Mouse (Mus musculus): ENCODE data around the gene Pam. TPM values are rescaled to one million over a fixed set of nuclear protein-coding genes. Genes with fewer than 3 reads are reported as not detected.
A peak's percentile ranks its signal among the peaks of the same experiment; 100 is the strongest.

Gene Pam
- polyA plus RNA-seq, 1 experiment: 54.7 TPM

GRCm38 (mm10) chr1:97922395-97922794, 173.1 kb downstream of the Pam start:
- no peak for DNase-seq
- no peaks in the 10 kb centered on the region for H3K27me3 ChIP-seq (replicated peaks; ENCODE audit: control insufficient read depth, insufficient read depth, low read length)
- H3K36me3 ChIP-seq (ENCODE audit: control insufficient read depth, insufficient read depth, low read length): no peaks in the 10 kb centered on the region
- 84% methylated on average over 6 of the region's 6 CpGs for WGBS
- H3K4me3 ChIP-seq (ENCODE audit: insufficient read depth, low read depth, low read length): no peak overlapping the region
- TF ChIP-seq CTCF (conservative IDR thresholded peaks at IDR 0.05; ENCODE audit: insufficient read depth, insufficient read length, low read depth, low read length): no peak
- TF ChIP-seq POLR2A (IDR thresholded peaks at IDR 0.05; ENCODE audit: low read depth, low read length): no peak
- peaks cover 8% of the 10 kb centered on the region; the same call in 1 of the 2 replicates for H3K4me1 ChIP-seq (ENCODE audit: control insufficient read depth, insufficient read depth, low read length)
- H3K27ac ChIP-seq (ENCODE audit: insufficient read depth, low read depth, low read length): no peak overlapping the region

GRCm38 (mm10) chr1:97921886-97922285, 173.6 kb downstream of the Pam start:
- no peaks in the 10 kb centered on the region for H3K36me3 ChIP-seq (ENCODE audit: control insufficient read depth, insufficient read depth, low read length)
- no peak for DNase-seq
- TF ChIP-seq CTCF (conservative IDR thresholded peaks at IDR 0.05; ENCODE audit: insufficient read depth, insufficient read length, low read depth, low read length) (no peak), POLR2A (IDR thresholded peaks at IDR 0.05; ENCODE audit: low read depth, low read length) (no peak)
- 0 out of 2 replicates have a peak, but pooled peaks cover 4% of the 10 kb centered on the region for H3K4me1 ChIP-seq (ENCODE audit: control insufficient read depth, insufficient read depth, low read length)
- H3K27me3 ChIP-seq (replicated peaks; ENCODE audit: control insufficient read depth, insufficient read depth, low read length): no peaks in the 10 kb centered on the region
- H3K4me3 ChIP-seq (ENCODE audit: insufficient read depth, low read depth, low read length): no peak overlapping the region
- H3K27ac ChIP-seq (ENCODE audit: insufficient read depth, low read depth, low read length): no peak overlapping the region
- WGBS: 52% methylated on average over 1 of the region's 1 CpGs

- WGBS: 52% methylated on average over 8 of the region's 8 CpGs
- TF ChIP-seq CTCF (conservative IDR thresholded peaks at IDR 0.05; ENCODE audit: insufficient read depth, insufficient read length, low read depth, low read length) (no peak), POLR2A (IDR thresholded peaks at IDR 0.05; ENCODE audit: low read depth, low read length) (no peak)
- H3K27me3 ChIP-seq (replicated peaks; ENCODE audit: control insufficient read depth, insufficient read depth, low read length): no peaks in the 10 kb centered on the region; the same call in 1 of the 2 replicates
- no peak overlapping the region for H3K27ac ChIP-seq (ENCODE audit: insufficient read depth, low read depth, low read length)
- no peak overlapping the region for H3K4me3 ChIP-seq (ENCODE audit: insufficient read depth, low read depth, low read length)
- H3K4me1 ChIP-seq (ENCODE audit: control insufficient read depth, insufficient read depth, low read length): 0 out of 2 replicates have a peak, but pooled peaks cover under 1% of the 10 kb centered on the region
- no peaks in the 10 kb centered on the region for H3K36me3 ChIP-seq (ENCODE audit: control insufficient read depth, insufficient read depth, low read length)
- peak; percentile 48 for DNase-seq
These were observed 177.0 kb downstream of the Pam start for GRCm38 (mm10) chr1:97918495-97918894.

GRCm38 (mm10) chr1:97916971-97917234, 178.5 kb downstream of the Pam start:
- Histone ChIP-seq H3K36me3 (ENCODE audit: control insufficient read depth, insufficient read depth, low read length) (no peaks in the 10 kb centered on the region), H3K27me3 (replicated peaks; ENCODE audit: control insufficient read depth, insufficient read depth, low read length) (no peaks in the 10 kb centered on the region; the same call in 1 of the 2 replicates), H3K4me3 (ENCODE audit: insufficient read depth, low read depth, low read length) (no peak overlapping the region), H3K27ac (ENCODE audit: insufficient read depth, low read depth, low read length) (no peak overlapping the region), H3K4me1 (ENCODE audit: control insufficient read depth, insufficient read depth, low read length) (no peaks in the 10 kb centered on the region)
- DNase-seq: no peak
- TF ChIP-seq POLR2A (IDR thresholded peaks at IDR 0.05; ENCODE audit: low read depth, low read length) (no peak), CTCF (conservative IDR thresholded peaks at IDR 0.05; ENCODE audit: insufficient read depth, insufficient read length, low read depth, low read length) (no peak)
- 75% methylated on average over 2 of the region's 2 CpGs for WGBS

GRCm38 (mm10) chr1:97916218-97916970, 179.1 kb downstream of the Pam start:
- Histone ChIP-seq H3K27ac (ENCODE audit: insufficient read depth, low read depth, low read length) (no peak overlapping the region), H3K27me3 (replicated peaks; ENCODE audit: control insufficient read depth, insufficient read depth, low read length) (no peaks in the 10 kb centered on the region; the same call in 1 of the 2 replicates), H3K4me3 (ENCODE audit: insufficient read depth, low read depth, low read length) (no peak overlapping the region), H3K4me1 (ENCODE audit: control insufficient read depth, insufficient read depth, low read length) (no peaks in the 10 kb centered on the region), H3K36me3 (ENCODE audit: control insufficient read depth, insufficient read depth, low read length) (no peaks in the 10 kb centered on the region)
- no peak for DNase-seq
- 83% methylated on average over 12 of the region's 12 CpGs for WGBS
- TF ChIP-seq POLR2A (IDR thresholded peaks at IDR 0.05; ENCODE audit: low read depth, low read length) (no peak), CTCF (conservative IDR thresholded peaks at IDR 0.05; ENCODE audit: insufficient read depth, insufficient read length, low read depth, low read length) (no peak)

GRCm38 (mm10) chr1:97915726-97916125, 179.7 kb downstream of the Pam start:
- TF ChIP-seq CTCF (conservative IDR thresholded peaks at IDR 0.05; ENCODE audit: insufficient read depth, insufficient read length, low read depth, low read length) (no peak), POLR2A (IDR thresholded peaks at IDR 0.05; ENCODE audit: low read depth, low read length) (no peak)
- 81% methylated on average over 10 of the region's 10 CpGs for WGBS
- Histone ChIP-seq H3K27me3 (replicated peaks; ENCODE audit: control insufficient read depth, insufficient read depth, low read length) (no peaks in the 10 kb centered on the region; the same call in 1 of the 2 replicates), H3K27ac (ENCODE audit: insufficient read depth, low read depth, low read length) (no peak overlapping the region), H3K36me3 (ENCODE audit: control insufficient read depth, insufficient read depth, low read length) (no peaks in the 10 kb centered on the region), H3K4me3 (ENCODE audit: insufficient read depth, low read depth, low read length) (no peak overlapping the region), H3K4me1 (ENCODE audit: control insufficient read depth, insufficient read depth, low read length) (no peaks in the 10 kb centered on the region)
- no peak for DNase-seq

- Histone ChIP-seq H3K4me3 (ENCODE audit: insufficient read depth, low read depth, low read length) (no peak overlapping the region), H3K36me3 (ENCODE audit: control insufficient read depth, insufficient read depth, low read length) (no peaks in the 10 kb centered on the region), H3K4me1 (ENCODE audit: control insufficient read depth, insufficient read depth, low read length) (no peaks in the 10 kb centered on the region), H3K27me3 (replicated peaks; ENCODE audit: control insufficient read depth, insufficient read depth, low read length) (no peaks in the 10 kb centered on the region; the same call in 1 of the 2 replicates), H3K27ac (ENCODE audit: insufficient read depth, low read depth, low read length) (no peak overlapping the region)
- TF ChIP-seq POLR2A (IDR thresholded peaks at IDR 0.05; ENCODE audit: low read depth, low read length): no peak
- no peak for TF ChIP-seq CTCF (conservative IDR thresholded peaks at IDR 0.05; ENCODE audit: insufficient read depth, insufficient read length, low read depth, low read length)
- WGBS: 74% methylated on average over 10 of the region's 10 CpGs
- DNase-seq: no peak
These were observed 184.6 kb downstream of the Pam start for GRCm38 (mm10) chr1:97910874-97911273.

Measured in kidney, adult 2 months (tissue).